Mouse (Mus musculus) natural killer cell, adult 2 months (primary cell): Measurements from ENCODE around the gene Zbtb16.
A peak's percentile ranks its signal among the peaks of the same experiment; 100 is the strongest.

Experiments
- DNase-seq, 2 experiments: peaks; one replicate each; pipeline ENCODE4 v3.0.0; 2022; ENCODE audit warnings: low spot score in 2 of 2

The Zbtb16 gene

GRCm38 (mm10) chr9:48835631-48836565 lies at the start of gene Zbtb16:
Gene Zbtb16, minus strand, starts transcription at chr9:48836222.
- DNase-seq = peak; percentile 37 to 47

GRCm38 (mm10) chr9:48872896-48873295 lies 36.9 kb upstream of the Zbtb16 start:
- no peak for DNase-seq

- DNase-seq = no peak
Measured at GRCm38 (mm10) chr9:48866523-48867121, 30.6 kb upstream of the Zbtb16 start.

GRCm38 (mm10) chr9:48865235-48865634 lies 29.2 kb upstream of the Zbtb16 start:
- DNase-seq = no peak

- DNase-seq = no peak
Measured at GRCm38 (mm10) chr9:48861481-48861880, 25.5 kb upstream of the Zbtb16 start.

GRCm38 (mm10) chr9:48860526-48860845 lies 24.5 kb upstream of the Zbtb16 start:
- DNase-seq = peak; percentile 41 to 50

- DNase-seq = no peak
Measured at GRCm38 (mm10) chr9:48859828-48860525, 24.0 kb upstream of the Zbtb16 start.

DNA sequence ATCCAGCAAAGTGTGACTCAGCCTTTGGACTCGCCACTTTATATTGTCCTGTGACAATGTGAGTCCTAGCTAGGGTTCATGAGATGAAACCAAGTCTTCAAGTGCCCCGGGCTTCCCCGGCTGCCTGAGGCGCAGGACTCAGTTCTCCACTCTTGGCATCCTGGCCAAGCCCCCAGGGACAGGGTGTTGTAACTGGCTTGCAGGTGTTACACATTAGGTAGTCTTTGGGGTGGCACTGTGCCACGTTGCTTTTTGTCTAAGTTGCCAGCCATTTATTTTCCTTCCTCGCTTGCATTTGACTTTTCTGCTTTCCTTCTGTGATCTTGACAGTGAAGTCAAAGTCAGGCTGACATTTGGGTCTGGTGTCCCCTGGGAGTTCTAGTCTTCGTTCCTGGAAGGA lies 21.9 kb upstream of the Zbtb16 start:
- no peak for DNase-seq

- DNase-seq = no peak
Measured at GRCm38 (mm10) chr9:48856240-48856639, 20.2 kb upstream of the Zbtb16 start.

DNA sequence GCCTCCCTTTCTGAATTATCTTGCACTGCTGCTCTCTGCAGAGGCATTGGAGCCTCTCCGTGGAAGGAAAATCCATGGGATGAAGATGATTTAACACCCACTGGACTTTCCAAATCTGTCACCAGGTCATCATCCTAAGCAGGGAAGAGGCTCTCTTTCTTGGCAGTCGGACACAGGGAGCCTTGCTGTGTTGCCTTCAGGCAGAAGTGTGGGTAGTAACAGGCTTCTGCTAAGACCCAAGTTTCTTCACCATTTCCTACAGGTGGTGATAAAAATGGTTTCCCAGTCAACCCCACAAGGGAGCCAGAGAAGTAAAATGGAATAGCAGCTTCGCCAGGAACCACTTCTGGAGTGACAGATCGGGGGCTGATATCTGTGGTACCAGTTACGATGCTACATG lies 13.5 kb upstream of the Zbtb16 start:
- DNase-seq = no peak

- no peak for DNase-seq
Measured at GRCm38 (mm10) chr9:48839568-48839967, 3.5 kb upstream of the Zbtb16 start.

DNA sequence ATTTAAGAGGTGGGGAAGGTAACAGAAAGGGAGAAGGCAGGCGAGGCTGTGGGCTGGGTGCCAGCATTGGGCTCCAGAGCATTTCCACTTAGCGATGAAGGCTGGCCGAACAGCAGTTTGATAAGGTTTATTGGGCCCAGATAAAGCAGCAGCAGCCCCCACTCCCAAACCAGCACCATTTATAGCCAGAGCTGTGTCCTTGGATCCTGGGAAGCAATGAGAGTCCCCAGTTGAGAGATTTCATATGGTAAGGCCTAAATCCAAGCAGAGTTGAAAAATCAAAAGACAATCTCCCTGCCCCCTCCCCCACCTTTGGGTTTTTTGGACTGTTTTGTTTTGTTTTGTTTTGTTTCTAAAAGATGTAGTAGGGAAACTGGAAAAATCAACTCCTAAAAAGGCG lies 2.3 kb upstream of the Zbtb16 start:
- DNase-seq = no peak

DNA sequence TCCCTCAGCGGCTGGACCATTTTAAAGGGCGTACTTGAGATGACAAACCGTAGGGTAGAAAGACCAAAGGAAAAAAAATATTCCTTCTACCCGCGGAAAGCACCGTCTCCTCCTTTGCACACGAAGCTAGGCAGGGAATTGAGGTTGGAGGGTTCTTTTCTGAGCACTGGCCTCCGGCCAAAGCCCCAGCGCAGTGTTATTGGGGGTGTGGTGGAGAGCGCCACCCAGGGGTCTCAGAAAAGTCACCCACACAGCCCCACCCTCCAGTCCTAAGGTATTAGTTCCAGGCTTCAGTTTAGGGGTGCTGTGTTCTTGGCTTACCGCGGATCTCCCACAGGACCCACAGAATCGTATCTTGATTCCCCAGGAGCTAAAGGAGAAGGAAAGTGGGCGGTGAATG lies 1.2 kb upstream of the Zbtb16 start:
- DNase-seq = peak; percentile 55 to 63

DNA sequence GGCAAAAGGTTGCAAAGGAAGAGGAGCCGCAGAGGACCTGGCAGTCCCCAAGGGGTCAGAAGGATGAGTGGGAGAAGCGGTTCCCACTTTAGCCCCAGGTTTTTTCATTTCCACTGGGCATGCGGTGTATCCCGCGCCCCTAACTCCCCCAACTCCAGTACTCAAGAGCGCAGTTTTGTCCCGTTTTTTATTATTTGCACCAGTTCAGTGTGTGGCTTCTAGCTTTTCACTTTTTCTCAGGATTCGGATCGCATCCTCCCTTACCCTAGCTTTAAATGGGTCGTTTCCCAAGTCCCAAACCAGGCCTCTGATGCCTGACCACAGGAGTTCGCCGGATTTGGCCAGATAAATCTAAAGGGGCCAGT lies 526 bp upstream of the Zbtb16 start:
- no peak for DNase-seq

- DNase-seq = no peak
Measured at GRCm38 (mm10) chr9:48834541-48835411, 1.2 kb downstream of the Zbtb16 start.

DNA sequence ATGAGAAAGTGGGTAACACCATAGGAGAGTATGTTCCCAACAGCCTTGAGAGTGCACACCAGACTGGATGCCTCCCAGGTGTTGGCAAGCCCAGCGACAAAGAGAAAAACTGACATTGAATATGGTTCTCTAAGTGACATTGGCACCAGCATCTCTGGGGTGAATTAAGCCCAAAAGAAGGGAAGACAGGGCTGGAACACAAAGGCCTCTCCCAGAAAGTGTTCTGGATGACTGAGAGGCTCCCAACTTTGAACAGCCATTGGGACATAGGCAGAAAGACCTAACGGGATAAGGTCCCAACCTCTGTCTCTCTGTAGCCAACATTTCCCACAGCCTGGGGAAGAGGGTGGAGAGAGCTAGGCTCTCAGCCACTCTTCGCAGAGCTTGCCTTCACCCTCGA lies 2.0 kb downstream of the Zbtb16 start:
- no peak for DNase-seq

DNA sequence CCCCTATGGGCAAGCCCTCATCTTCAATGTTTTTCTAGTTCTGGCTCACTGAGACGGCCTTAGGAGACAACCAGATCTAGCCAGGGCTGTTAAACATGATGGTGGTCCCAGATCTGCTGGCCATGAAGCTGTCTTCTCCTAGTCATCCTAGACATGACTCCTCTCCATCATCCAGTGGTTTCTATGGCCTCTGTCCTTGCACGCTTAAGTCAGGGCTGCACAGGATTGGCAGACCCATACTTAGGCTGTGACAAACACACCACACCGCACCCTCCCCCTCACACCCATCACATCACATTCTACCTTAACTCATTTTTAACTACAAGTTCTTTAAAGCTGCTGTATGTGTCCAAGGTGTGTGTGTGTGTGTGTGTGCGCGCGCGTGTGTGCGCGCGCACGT lies 2.5 kb downstream of the Zbtb16 start:
- no peak for DNase-seq

- no peak for DNase-seq
Measured at GRCm38 (mm10) chr9:48832473-48833100, 3.4 kb downstream of the Zbtb16 start.

DNA sequence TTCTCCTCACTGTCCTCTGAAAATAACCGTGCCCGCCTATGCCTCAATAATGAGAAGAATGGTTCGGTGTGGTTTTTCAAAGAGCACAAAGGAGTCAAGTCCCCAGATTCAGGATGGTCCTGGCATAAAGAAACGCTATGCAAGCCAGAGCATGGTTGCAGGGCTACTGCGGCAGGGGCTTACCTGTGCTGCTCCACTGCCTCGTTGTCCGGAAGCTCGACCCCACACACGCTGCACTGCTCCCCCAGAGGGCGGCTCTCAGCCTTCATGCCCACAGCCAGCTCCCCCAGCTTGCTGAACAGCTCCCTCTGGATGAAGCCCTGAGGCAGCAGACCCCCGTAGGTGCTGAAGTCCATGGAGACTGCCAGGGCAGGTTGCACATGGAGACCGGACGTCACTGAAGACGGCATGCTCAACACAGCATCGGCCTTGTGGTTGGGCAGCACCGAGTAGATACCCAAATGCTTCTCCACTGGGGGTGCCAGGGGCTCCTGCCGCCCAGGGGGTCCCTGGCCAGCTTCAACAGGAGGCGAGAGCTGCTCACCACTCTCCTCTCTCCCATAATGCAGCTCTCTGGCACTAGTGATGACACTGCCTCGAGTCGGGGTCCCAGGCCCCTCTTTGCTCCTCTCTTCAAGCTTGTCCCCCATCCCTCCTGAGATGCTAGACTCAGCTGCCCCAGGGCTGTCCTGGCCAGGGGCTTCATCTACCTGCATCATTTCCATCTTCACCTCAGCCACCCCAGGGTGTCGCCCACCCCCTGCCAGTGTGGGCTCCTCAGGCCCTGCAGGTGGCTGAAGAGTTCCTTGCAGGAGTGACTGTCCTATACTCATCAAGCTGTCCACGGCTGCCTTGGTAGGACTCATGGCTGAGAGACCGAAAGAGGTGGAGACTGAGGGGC lies 4.2 kb downstream of the Zbtb16 start:
- no peak for DNase-seq

DNA sequence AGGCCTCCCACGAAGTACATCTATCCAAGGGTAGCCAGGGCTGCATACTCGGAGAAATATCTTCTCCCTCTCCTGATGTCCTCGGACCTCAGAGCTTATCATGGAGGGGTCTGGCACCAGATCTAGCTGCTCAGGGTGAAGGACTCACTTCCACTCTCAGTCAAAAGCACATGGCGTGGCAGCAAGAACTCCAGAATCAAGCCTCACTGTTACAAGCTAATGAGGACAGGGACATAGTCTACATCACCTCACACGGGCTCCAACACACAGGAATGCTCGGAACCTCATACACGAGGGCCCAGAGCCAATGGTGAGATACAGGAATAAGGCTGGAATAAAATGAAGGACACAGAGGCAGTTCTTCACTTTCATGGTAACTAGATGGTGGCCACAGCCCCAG lies 7.2 kb downstream of the Zbtb16 start:
- no peak for DNase-seq
